Mouse (Mus musculus): ENCODE measurements around the gene Usf1. TPM values are rescaled to one million over a fixed set of nuclear protein-coding genes. Genes with fewer than 3 reads are reported as not detected.

Usf1 gene
- polyA plus RNA-seq (2015; fragmentation: Nextera tagmentation; extraction: Ambion mirVana): 20.9 and 25.3 TPM in 2 replicates

DNA sequence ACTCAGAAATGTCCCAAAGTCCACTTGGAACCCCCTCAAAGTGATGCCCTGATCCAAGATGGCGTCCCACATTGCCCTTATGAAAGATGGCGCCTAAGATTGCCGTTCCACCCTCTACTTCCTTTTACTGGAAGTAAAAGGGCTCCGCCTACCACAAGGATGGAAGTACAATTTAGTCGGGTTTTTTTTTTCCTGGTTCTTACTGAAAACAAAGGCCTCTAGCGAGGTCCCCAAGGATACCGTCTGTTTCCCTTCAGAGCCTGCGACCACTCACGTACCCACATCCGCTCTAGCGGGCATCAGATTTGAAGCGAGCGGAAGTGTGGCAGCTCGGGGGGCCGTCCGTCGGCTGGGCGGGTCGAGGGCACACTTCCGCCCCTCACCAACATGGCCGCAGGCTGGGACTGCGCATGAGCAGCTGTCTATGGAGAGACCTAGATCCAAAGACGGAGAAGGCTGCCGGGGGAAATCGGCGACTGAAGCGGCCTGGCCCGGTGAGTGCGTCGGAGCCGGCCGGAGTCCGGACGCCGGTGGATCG is at the start of gene Usf1:
Gene Usf1 (plus strand): TSS at position 367 of the 538 bp plus-strand sequence.
- Histone ChIP-seq H3K4me1 (replicated peaks) (peaks cover 27% of the 10 kb centered on the region), H3K9me3 (replicated peaks) (no peaks in the 10 kb centered on the region), H3K4me3 (replicated peaks) (peak within 1 kb of the TSS; percentile 96), H3K4me2 (peak within 1 kb of the TSS; percentile 81), H3K36me3 (peaks cover 9% of the 10 kb centered on the region), H3K27me3 (peaks cover 15% of the 10 kb centered on the region), H3K27ac (peak within 1 kb of the TSS; percentile 60), H3K9ac (peak within 1 kb of the TSS; percentile 96)
- WGBS (ENCODE audit: insufficient replicate concordance): under 1% methylated on average over 36 of the region's 36 CpGs
- ATAC-seq (ENCODE audit: low read depth) (peak; percentile 96), DNase-seq (peak; percentile 88)

- 51% methylated on average over 7 of the region's 7 CpGs for WGBS (ENCODE audit: insufficient replicate concordance)
- Histone ChIP-seq H3K9ac (no peak overlapping the region), H3K27me3 (peaks cover 4% of the 10 kb centered on the region; the same call in 1 of the 2 replicates), H3K9me3 (replicated peaks) (no peaks in the 10 kb centered on the region), H3K36me3 (no peaks in the 10 kb centered on the region), H3K4me2 (no peak overlapping the region), H3K4me3 (replicated peaks) (no peak overlapping the region), H3K4me1 (replicated peaks) (peaks cover 10% of the 10 kb centered on the region), H3K27ac (no peak overlapping the region)
- no peak for ATAC-seq (ENCODE audit: low read depth)
- no peak for DNase-seq
Measured at GRCm38 (mm10) chr1:171365934-171366333, 45.2 kb upstream of the Usf1 start.

DNA sequence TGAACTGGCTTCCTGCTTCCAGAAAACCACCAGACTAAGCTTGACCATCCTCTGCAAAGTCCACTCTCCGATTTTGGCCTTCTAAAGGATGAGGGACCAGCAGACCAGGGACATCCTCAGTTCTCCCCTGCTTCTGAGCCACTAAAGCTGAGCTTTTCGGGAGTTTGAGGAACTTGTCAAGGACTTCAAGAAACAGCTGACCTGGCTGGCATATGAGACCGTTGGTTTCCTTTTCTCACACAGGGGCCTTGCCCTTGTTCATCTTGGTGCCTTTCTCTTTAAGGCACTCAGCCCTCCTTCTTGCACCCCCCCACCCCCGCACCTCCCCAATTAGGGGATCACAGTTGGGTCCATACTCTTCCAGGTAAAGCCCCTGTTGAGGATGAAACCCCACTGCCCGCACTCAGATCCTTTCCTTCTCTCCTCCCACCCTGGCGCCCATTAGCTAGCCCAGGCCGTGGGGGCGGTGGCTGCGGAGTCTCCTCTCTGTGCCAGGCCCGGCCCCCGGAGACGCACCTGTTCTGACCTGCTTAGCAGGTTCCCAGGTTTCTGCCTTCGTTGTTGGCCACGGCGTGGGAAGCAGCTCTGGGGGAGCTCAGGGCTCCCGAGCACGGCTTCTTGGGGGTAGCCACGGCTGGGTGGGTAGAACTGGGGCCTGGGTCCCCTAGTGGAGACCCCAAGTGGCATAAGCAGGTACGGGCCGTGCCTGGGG is 41.1 kb upstream of the Usf1 start, which contains the start of gene Nectin4:
Gene Nectin4 (plus strand): TSS at position 255 of the 712 bp plus-strand sequence.
- Histone ChIP-seq H3K4me3 (replicated peaks) (no peak within 1 kb of the TSS), H3K27me3 (peaks cover 14% of the 10 kb centered on the region), H3K4me2 (peak within 1 kb of the TSS; percentile 19; the same call in 1 of the 2 replicates), H3K9ac (no peak within 1 kb of the TSS; the same call in 1 of the 2 replicates), H3K27ac (no peak within 1 kb of the TSS), H3K9me3 (replicated peaks) (no peaks in the 10 kb centered on the region), H3K4me1 (replicated peaks) (peaks cover 9% of the 10 kb centered on the region), H3K36me3 (no peaks in the 10 kb centered on the region)
- DNase-seq (no peak), ATAC-seq (ENCODE audit: low read depth) (no peak)
- 49% methylated on average over 20 of the region's 20 CpGs for WGBS (ENCODE audit: insufficient replicate concordance)

GRCm38 (mm10) chr1:171372880-171373279 is 38.2 kb upstream of the Usf1 start:
- Histone ChIP-seq H3K4me3 (replicated peaks) (no peak overlapping the region), H3K9me3 (replicated peaks) (no peaks in the 10 kb centered on the region), H3K27me3 (peaks cover 14% of the 10 kb centered on the region), H3K27ac (no peak overlapping the region), H3K4me2 (no peak overlapping the region), H3K9ac (no peak overlapping the region), H3K36me3 (no peaks in the 10 kb centered on the region), H3K4me1 (replicated peaks) (peaks cover 15% of the 10 kb centered on the region)
- ATAC-seq (ENCODE audit: low read depth) (no peak), DNase-seq (no peak)
- WGBS (ENCODE audit: insufficient replicate concordance): 52% methylated on average over 3 of the region's 3 CpGs

DNA sequence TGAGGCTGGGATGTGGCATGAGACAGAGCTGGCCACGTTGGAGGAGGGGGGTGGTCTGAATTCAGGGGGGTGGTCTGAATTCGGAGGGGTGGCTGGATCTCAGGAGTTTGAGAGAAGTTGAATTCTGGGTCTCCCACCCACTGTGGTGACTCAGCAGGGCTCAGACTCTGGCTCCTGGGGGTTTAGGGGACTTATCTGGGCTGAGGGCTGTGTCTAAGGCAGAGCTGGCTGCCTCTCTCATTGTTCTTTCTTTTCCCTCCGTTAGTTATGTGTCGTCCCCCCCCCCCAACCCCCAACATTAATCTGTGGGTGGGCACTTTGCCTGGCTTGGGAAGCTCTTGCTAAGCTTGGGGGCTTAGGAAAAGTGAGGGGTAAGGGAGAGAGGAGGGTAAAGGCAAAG is 37.2 kb upstream of the Usf1 start:
- H3K27me3 ChIP-seq: peaks cover 17% of the 10 kb centered on the region
- no peak overlapping the region for H3K4me2 ChIP-seq
- peaks cover 15% of the 10 kb centered on the region for H3K4me1 ChIP-seq (replicated peaks)
- ATAC-seq (ENCODE audit: low read depth): no peak
- no peak overlapping the region for H3K9ac ChIP-seq
- 2% methylated on average over 4 of the region's 4 CpGs for WGBS (ENCODE audit: insufficient replicate concordance)
- H3K27ac ChIP-seq: no peak overlapping the region
- no peak for DNase-seq
- no peaks in the 10 kb centered on the region for H3K9me3 ChIP-seq (replicated peaks)
- no peaks in the 10 kb centered on the region for H3K36me3 ChIP-seq
- H3K4me3 ChIP-seq (replicated peaks): no peak overlapping the region

- Histone ChIP-seq H3K27me3 (peaks cover 29% of the 10 kb centered on the region), H3K27ac (no peak overlapping the region), H3K9ac (no peak overlapping the region), H3K36me3 (no peaks in the 10 kb centered on the region), H3K4me1 (replicated peaks) (peaks cover 23% of the 10 kb centered on the region), H3K9me3 (replicated peaks) (no peaks in the 10 kb centered on the region), H3K4me2 (no peak overlapping the region), H3K4me3 (replicated peaks) (no peak overlapping the region)
- peak; percentile 40; the same call in 1 of the 2 replicates for ATAC-seq (ENCODE audit: low read depth)
- no peak for DNase-seq
- 39% methylated on average over 9 of the region's 9 CpGs for WGBS (ENCODE audit: insufficient replicate concordance)
Measured at GRCm38 (mm10) chr1:171375646-171376097, 35.4 kb upstream of the Usf1 start.

DNA sequence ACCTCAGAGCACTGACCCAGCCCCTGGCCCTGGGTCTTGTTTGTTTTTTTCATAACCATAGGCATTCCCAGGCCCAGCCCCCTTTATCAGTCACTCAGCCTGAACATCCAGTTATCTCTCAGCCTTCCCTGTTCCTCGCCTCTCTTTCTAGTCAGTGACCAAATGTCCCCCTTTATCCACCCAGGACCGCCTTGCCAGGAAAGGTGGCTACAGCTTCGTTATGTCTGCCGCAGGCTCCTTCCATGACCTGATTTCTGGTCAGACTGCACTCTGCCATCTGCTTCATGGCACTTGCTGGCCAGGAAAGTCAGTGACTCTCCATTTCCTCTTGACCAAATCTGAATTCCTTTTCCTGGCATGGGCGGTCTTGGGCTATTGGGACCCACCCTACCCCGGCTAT is 32.8 kb upstream of the Usf1 start:
- no peak overlapping the region for H3K4me2 ChIP-seq
- ATAC-seq (ENCODE audit: low read depth): no peak
- no peak overlapping the region for H3K9ac ChIP-seq
- DNase-seq: no peak
- 63% methylated on average over 6 of the region's 6 CpGs for WGBS (ENCODE audit: insufficient replicate concordance)
- peaks cover 23% of the 10 kb centered on the region for H3K4me1 ChIP-seq (replicated peaks)
- no peaks in the 10 kb centered on the region for H3K9me3 ChIP-seq (replicated peaks)
- H3K36me3 ChIP-seq: no peaks in the 10 kb centered on the region
- H3K27ac ChIP-seq: no peak overlapping the region
- no peak overlapping the region for H3K4me3 ChIP-seq (replicated peaks)
- peaks cover 32% of the 10 kb centered on the region for H3K27me3 ChIP-seq

GRCm38 (mm10) chr1:171379935-171380599 is 31.0 kb upstream of the Usf1 start:
- Histone ChIP-seq H3K9me3 (replicated peaks) (no peaks in the 10 kb centered on the region), H3K27ac (no peak overlapping the region), H3K36me3 (no peaks in the 10 kb centered on the region), H3K9ac (no peak overlapping the region), H3K4me2 (peak overlapping the region; percentile 44), H3K27me3 (peaks cover 32% of the 10 kb centered on the region), H3K4me1 (replicated peaks) (peaks cover 14% of the 10 kb centered on the region), H3K4me3 (replicated peaks) (no peak overlapping the region)
- 6% methylated on average over 31 of the region's 31 CpGs for WGBS (ENCODE audit: insufficient replicate concordance)
- DNase-seq (peak; percentile 56), ATAC-seq (ENCODE audit: low read depth) (peak; percentile 67)

- H3K4me2 ChIP-seq: no peak overlapping the region
- H3K36me3 ChIP-seq: no peaks in the 10 kb centered on the region
- 69% methylated on average over 11 of the region's 11 CpGs for WGBS (ENCODE audit: insufficient replicate concordance)
- no peaks in the 10 kb centered on the region for H3K9me3 ChIP-seq (replicated peaks)
- ATAC-seq (ENCODE audit: low read depth): no peak
- H3K4me1 ChIP-seq (replicated peaks): peaks cover 8% of the 10 kb centered on the region
- peaks cover 32% of the 10 kb centered on the region for H3K27me3 ChIP-seq
- no peak overlapping the region for H3K27ac ChIP-seq
- no peak overlapping the region for H3K9ac ChIP-seq
- DNase-seq: no peak
- H3K4me3 ChIP-seq (replicated peaks): no peak overlapping the region
Measured at GRCm38 (mm10) chr1:171382096-171382620, 29.0 kb upstream of the Usf1 start.

DNA sequence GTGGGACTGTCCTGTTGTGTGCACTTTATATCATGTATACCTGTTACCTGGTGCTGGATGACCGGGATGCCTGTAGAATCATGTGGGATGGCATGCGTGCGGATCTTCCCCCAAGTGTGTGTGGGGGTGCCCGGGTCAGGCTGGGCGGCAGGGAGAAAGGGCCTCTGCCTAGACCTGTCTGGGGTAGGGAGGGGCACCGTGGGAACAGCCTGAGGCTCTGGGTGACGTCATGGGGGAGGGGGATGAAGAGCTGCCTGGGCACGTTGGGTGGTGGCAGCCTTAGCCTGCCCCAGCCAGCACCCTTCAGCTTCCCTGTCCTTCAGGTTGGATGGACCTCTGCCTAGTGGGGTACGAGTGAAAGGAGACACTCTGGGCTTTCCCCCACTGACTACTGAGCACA is 26.8 kb upstream of the Usf1 start:
- H3K4me3 ChIP-seq (replicated peaks): no peak overlapping the region
- no peak for ATAC-seq (ENCODE audit: low read depth)
- no peaks in the 10 kb centered on the region for H3K36me3 ChIP-seq
- DNase-seq: no peak
- H3K9me3 ChIP-seq (replicated peaks): no peaks in the 10 kb centered on the region
- H3K4me1 ChIP-seq (replicated peaks): peaks cover 15% of the 10 kb centered on the region
- WGBS (ENCODE audit: insufficient replicate concordance): 59% methylated on average over 9 of the region's 9 CpGs
- H3K27ac ChIP-seq: no peak overlapping the region
- peaks cover 26% of the 10 kb centered on the region for H3K27me3 ChIP-seq
- H3K4me2 ChIP-seq: no peak overlapping the region
- H3K9ac ChIP-seq: no peak overlapping the region

- Histone ChIP-seq H3K4me2 (no peak overlapping the region), H3K9ac (no peak overlapping the region), H3K36me3 (no peaks in the 10 kb centered on the region), H3K4me1 (replicated peaks) (peaks cover 16% of the 10 kb centered on the region), H3K4me3 (replicated peaks) (no peak overlapping the region), H3K27ac (no peak overlapping the region), H3K9me3 (replicated peaks) (no peaks in the 10 kb centered on the region), H3K27me3 (peaks cover 18% of the 10 kb centered on the region)
- 60% methylated on average over 9 of the region's 9 CpGs for WGBS (ENCODE audit: insufficient replicate concordance)
- DNase-seq: no peak
- no peak for ATAC-seq (ENCODE audit: low read depth)
Measured at GRCm38 (mm10) chr1:171385171-171385570, 25.9 kb upstream of the Usf1 start.

All from liver, embryonic 13.5 days (tissue).